Mouse (Mus musculus) midbrain, embryonic 11.5 days (tissue): ENCODE data around the gene Prkci. TPM values are rescaled to one million over a fixed set of nuclear protein-coding genes. Genes with fewer than 3 reads are reported as not detected.

ENCODE experiments used
- ATAC-seq: fragments of 200-750 bp; cut with Nextera tagmentation; 2 replicates; pipeline ENCODE4 v1.8.0; 2017; ENCODE audit warnings: moderate TSS enrichment, moderate library complexity; ENCODE audit not compliant: low FRiP score
- DNase-seq: peaks from one replicate; pipeline ENCODE4 v3.0.0; 2015; ENCODE audit warnings: low spot score; ENCODE audit errors: missing footprints
- H3K27ac ChIP-seq: fragments of 300-500 bp; sonication (generic); 2 replicates; pipeline ENCODE4 v1.5.1; 2014; ENCODE audit warnings: low read depth, low read length
- H3K27me3 ChIP-seq: fragments of 300-500 bp; sonication (generic); 2 replicates; pipeline ENCODE4 v1.6.1; 2014; ENCODE audit warnings: mild to moderate bottlenecking, low read length, moderate library complexity, mixed read lengths; ENCODE audit not compliant: control insufficient read depth, insufficient read depth
- H3K36me3 ChIP-seq: fragments of 300-500 bp; sonication (generic); 2 replicates; pipeline ENCODE4 v1.6.1; 2014; ENCODE audit warnings: mild to moderate bottlenecking, low read length, moderate library complexity, mixed read lengths; ENCODE audit not compliant: control insufficient read depth, insufficient read depth
- H3K4me1 ChIP-seq: fragments of 300-500 bp; sonication (generic); 2 replicates; pipeline ENCODE4 v1.6.1; 2014; ENCODE audit warnings: low read length; ENCODE audit not compliant: control insufficient read depth, insufficient read depth
- H3K4me2 ChIP-seq: fragments of 300-500 bp; sonication (generic); 2 replicates; pipeline ENCODE4 v1.6.1; 2014; ENCODE audit warnings: mild to moderate bottlenecking, moderate library complexity
- H3K4me3 ChIP-seq: fragments of 300-500 bp; sonication (generic); 2 replicates; pipeline ENCODE4 v1.5.1; 2014; ENCODE audit warnings: low read depth, low read length
- H3K9ac ChIP-seq: fragments of 300-500 bp; sonication (generic); 2 replicates; pipeline ENCODE4 v1.6.1; 2014; ENCODE audit warnings: low read length
- H3K9me3 ChIP-seq: fragments of 300-500 bp; sonication (generic); 2 replicates; pipeline ENCODE4 v1.6.1; 2016; ENCODE audit warnings: low read length; ENCODE audit not compliant: control insufficient read depth
- WGBS: fragments of 180-500 bp; shearing (Covaris S2); extraction: QIAGEN DNeasy Blood & Tissue Kit; methylation state at CpG from one replicate; pipeline ENCODE4 v1.1.7; 2014; 5-methylcytosine and 5-hydroxymethylcytosine counted together
- polyA plus RNA-seq: library from polyadenylated mRNA; unstranded; fragments of >200 nt; fragmentation: Nextera tagmentation; extraction: Ambion mirVana; gene quantifications from 2 replicates; pipeline ENCODE4 v1.2.1, GENCODE M21; 2014

The Prkci gene
- polyA plus RNA-seq, 1 experiment from 2014 or later, result 37.9 TPM

GRCm38 (mm10) chr3:30992161-30992560 lies 3.4 kb upstream of the Prkci start:
- Histone ChIP-seq H3K27ac (no peak overlapping the region), H3K4me2 (no peak overlapping the region), H3K4me3 (no peak overlapping the region), H3K27me3 (no peaks in the 10 kb centered on the region), H3K9me3 (no peaks in the 10 kb centered on the region), H3K4me1 (peaks cover 10% of the 10 kb centered on the region), H3K9ac (no peak overlapping the region), H3K36me3 (no peaks in the 10 kb centered on the region)
- no peak for ATAC-seq
- WGBS, result 84% methylated on average over 7 of the region's 7 CpGs
- peak; percentile 49 for DNase-seq

GRCm38 (mm10) chr3:30993066-30993573 lies 2.4 kb upstream of the Prkci start:
- Histone ChIP-seq H3K4me1 (peaks cover 10% of the 10 kb centered on the region), H3K27me3 (no peaks in the 10 kb centered on the region), H3K9ac (no peak overlapping the region), H3K27ac (no peak overlapping the region), H3K9me3 (no peaks in the 10 kb centered on the region), H3K4me3 (no peak overlapping the region), H3K4me2 (no peak overlapping the region), H3K36me3 (no peaks in the 10 kb centered on the region)
- no peak for ATAC-seq
- peak; percentile 47 for DNase-seq

GRCm38 (mm10) chr3:30994859-30995258 lies 688 bp upstream of the Prkci start:
- ATAC-seq, result no peak
- Histone ChIP-seq H3K27ac (no peak overlapping the region), H3K36me3 (no peaks in the 10 kb centered on the region), H3K9ac (peak overlapping the region; percentile 40; the same call in 1 of the 2 replicates), H3K4me1 (peaks cover 10% of the 10 kb centered on the region), H3K9me3 (no peaks in the 10 kb centered on the region), H3K27me3 (no peaks in the 10 kb centered on the region), H3K4me3 (peak overlapping the region; percentile 28), H3K4me2 (peak overlapping the region; percentile 77)
- WGBS, result 27% methylated on average over 6 of the region's 6 CpGs
- DNase-seq, result peak; percentile 87

- H3K27ac ChIP-seq, result peak overlapping the region; percentile 59
- H3K4me1 ChIP-seq, result peaks cover 10% of the 10 kb centered on the region
- H3K9ac ChIP-seq, result peak overlapping the region; percentile 84
- peak overlapping the region; percentile 84 for H3K4me3 ChIP-seq
- no peaks in the 10 kb centered on the region for H3K27me3 ChIP-seq
- ATAC-seq, result peak; percentile 81
- peak overlapping the region; percentile 77 for H3K4me2 ChIP-seq
- H3K9me3 ChIP-seq, result no peaks in the 10 kb centered on the region
- no peaks in the 10 kb centered on the region for H3K36me3 ChIP-seq
- WGBS, result under 1% methylated on average over 44 of the region's 49 CpGs
- DNase-seq, result no peak
These were observed 546 bp downstream of the Prkci start for GRCm38 (mm10) chr3:30995899-30996687.

- Histone ChIP-seq H3K27me3 (no peaks in the 10 kb centered on the region), H3K4me3 (peak overlapping the region; percentile 84), H3K27ac (no peak overlapping the region), H3K9me3 (no peaks in the 10 kb centered on the region), H3K9ac (peak overlapping the region; percentile 84), H3K4me2 (peak overlapping the region; percentile 77), H3K4me1 (peaks cover 10% of the 10 kb centered on the region), H3K36me3 (no peaks in the 10 kb centered on the region)
- WGBS, result 0% methylated on average over 4 of the region's 4 CpGs
- DNase-seq (no peak), ATAC-seq (no peak)
These were observed 1.1 kb downstream of the Prkci start for GRCm38 (mm10) chr3:30996688-30997014.

GRCm38 (mm10) chr3:30999401-31000017 lies 4.0 kb downstream of the Prkci start:
- Histone ChIP-seq H3K27ac (no peak overlapping the region), H3K9me3 (no peaks in the 10 kb centered on the region; the same call in 1 of the 2 replicates), H3K4me3 (no peak overlapping the region), H3K4me2 (no peak overlapping the region), H3K9ac (no peak overlapping the region), H3K36me3 (no peaks in the 10 kb centered on the region), H3K4me1 (peaks cover 10% of the 10 kb centered on the region), H3K27me3 (no peaks in the 10 kb centered on the region)
- ATAC-seq, result no peak
- DNase-seq, result no peak
- WGBS, result 73% methylated on average over 10 of the region's 10 CpGs

GRCm38 (mm10) chr3:31000018-31000407 lies 4.5 kb downstream of the Prkci start:
- DNase-seq, result peak; percentile 76
- H3K27ac ChIP-seq, result no peak overlapping the region
- WGBS, result 38% methylated on average over 4 of the region's 4 CpGs

GRCm38 (mm10) chr3:31001048-31001676 lies 5.6 kb downstream of the Prkci start:
- no peak overlapping the region for H3K4me2 ChIP-seq
- 56% methylated on average over 3 of the region's 3 CpGs for WGBS
- no peaks in the 10 kb centered on the region for H3K27me3 ChIP-seq

More at GRCm38 (mm10) chr3:31000018-31000407, 4.5 kb downstream of the Prkci start:
- Histone ChIP-seq H3K9me3 (no peaks in the 10 kb centered on the region; the same call in 1 of the 2 replicates), H3K4me3 (no peak overlapping the region), H3K4me1 (peaks cover 7% of the 10 kb centered on the region), H3K9ac (no peak overlapping the region), H3K36me3 (no peaks in the 10 kb centered on the region), H3K27me3 (no peaks in the 10 kb centered on the region), H3K4me2 (no peak overlapping the region)
- ATAC-seq, result no peak

More at GRCm38 (mm10) chr3:31001048-31001676, 5.6 kb downstream of the Prkci start:
- Histone ChIP-seq H3K9me3 (no peaks in the 10 kb centered on the region; the same call in 1 of the 2 replicates), H3K27ac (no peak overlapping the region), H3K9ac (no peak overlapping the region), H3K4me3 (no peak overlapping the region), H3K4me1 (peaks cover 7% of the 10 kb centered on the region), H3K36me3 (no peaks in the 10 kb centered on the region)
- DNase-seq (peak; percentile 68), ATAC-seq (no peak)
